14 mouse cellular contexts compared by ENCODE assay signal in genomic region chr9:114747466-114747865, GRCm38 (mm10).
"Had no signal": no experiment of that assay in that cellular context is flagged by ENCODE, and none has a peak within 500 bp of the region (broad histone marks: within the 10 kb centered on the region; RNA-seq: fewer than 3 reads in every experiment).

No protein-coding gene starts in this region.

- H3K27ac ChIP-seq: kidney, postnatal 0 days; limb, embryonic 15.5 days; liver, embryonic 12.5 days; midbrain, embryonic 12.5 days had no signal

- ATAC-seq: intestine, embryonic 16.5 days; liver, embryonic 12.5 days had no signal

- DNase-seq: kidney, adult 2 months; kidney, postnatal 36 days; lung, embryonic 14.5 days; lung, postnatal 10 days; lung, postnatal 4 days; right cerebral cortex, postnatal 4 days; spleen, adult 18-20 months; thymus, adult 18-20 months; thymus, postnatal 25 days had no signal

- H3K4me3 ChIP-seq: limb, embryonic 15.5 days; liver, embryonic 12.5 days; midbrain, embryonic 12.5 days had no signal
